Mouse (Mus musculus): ENCODE measurements around the gene Ubr7.

Gene Ubr7

DNA sequence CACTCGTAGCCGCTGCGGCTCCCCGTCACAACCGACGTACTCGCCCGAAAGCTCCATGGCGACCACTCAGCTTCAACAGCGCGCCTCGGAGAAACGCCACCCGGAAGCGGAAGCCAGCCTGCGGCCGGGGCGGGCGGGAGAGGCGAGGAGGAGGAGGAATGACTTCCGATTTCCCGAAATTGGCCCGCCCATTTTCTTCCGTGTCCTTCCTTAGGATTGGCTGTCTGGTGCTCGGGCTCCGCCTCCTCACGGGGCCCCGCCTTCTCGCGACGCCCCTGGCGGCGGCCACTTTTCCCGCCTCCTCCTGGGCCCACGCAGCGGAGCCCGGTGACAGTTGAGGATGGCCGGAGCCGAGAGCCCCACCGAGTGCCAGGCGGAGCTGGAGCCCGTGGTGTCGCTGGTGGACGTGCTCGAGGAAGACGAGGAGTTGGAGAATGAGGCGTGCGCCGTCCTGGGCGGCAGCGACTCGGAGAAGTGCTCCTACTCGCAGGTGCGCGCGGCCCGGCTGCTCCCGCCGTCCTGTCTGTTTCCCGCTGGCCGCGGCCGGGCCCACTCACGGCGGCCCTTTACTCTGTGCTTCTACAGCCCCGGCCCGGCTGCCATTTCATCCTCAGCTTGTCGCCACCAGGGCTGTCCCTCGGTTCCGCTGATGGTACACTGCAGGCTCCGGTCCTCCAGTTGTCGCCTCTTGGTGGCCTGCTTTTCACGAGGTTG is at the start of gene Ubr7, which contains the start of the genes Gm28051 and Gon7:
Gene Ubr7, plus strand, starts transcription at position 279 of the 714 bp plus-strand sequence.
Gene Gm28051, minus strand, starts transcription at position 77 of the 714 bp plus-strand sequence.
Gene Gon7, minus strand, starts transcription at position 115 of the 714 bp plus-strand sequence.
- DNase-seq (ENCODE audit: inconsistent ontology term), result peak; percentile 99

DNA sequence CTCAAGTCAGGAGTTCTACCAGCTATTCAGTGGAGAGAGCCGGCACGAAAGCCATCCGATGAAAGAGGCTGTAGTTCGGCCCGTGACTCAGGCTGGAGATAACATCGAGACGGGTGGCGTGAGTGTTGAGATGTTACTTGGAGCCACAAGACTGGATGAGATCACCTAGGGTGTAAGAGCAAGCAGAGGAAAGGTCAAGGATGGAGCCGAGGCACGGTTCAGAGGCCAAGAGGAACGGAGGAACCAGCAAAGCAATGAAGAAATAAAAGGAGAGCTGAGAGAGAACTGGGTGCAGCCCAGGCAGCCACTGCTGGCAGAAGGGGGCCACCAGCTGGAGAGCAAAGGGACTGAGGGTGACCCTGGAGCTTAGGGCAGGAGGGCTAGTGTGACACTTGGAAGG is 49.5 kb upstream of the Ubr7 start:
- DNase-seq (ENCODE audit: inconsistent ontology term), result no peak

DNA sequence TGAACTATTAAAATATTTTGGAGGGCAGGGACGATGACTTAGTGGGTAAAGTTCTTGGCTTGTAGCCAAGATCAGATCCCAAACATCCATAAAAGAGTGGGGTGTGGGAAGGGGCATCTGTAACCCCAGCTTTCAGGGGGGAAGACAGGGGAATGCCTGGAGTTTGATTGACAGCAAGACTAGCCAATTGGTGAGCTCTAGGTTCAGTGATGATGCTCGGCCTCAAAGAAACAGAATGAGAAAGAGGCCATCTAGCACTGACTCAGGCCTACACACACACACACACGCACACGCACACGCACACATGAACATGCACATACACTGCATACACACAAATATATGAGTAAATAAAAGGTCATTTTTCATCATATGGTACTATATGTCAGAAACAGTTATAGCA is 47.9 kb upstream of the Ubr7 start:
- DNase-seq (ENCODE audit: inconsistent ontology term), result no peak

DNA sequence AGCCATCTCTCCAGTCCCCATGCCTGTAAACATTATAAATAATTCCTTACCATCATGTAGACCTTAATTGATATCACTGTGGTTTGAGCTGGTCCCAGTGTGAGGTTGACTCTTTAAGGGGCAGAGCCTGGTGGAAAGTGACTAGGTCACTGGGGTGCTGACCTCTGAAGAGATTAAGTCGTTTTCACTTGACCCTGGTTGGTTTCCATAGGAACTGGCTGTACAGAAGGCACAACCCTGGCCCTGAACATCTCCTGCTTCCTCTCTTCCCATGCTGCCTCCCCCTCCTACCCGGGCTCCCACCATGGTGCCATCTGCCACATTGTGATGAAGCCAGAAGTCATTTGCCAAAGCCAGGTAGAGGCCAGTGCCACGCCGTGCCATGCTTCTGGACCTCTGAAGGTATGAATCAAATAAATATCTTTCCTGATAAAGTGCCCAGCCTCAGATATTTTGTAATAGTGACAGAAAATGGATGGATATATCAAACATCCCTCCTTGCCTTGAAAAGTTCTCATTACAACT is 46.9 kb upstream of the Ubr7 start:
- DNase-seq (ENCODE audit: inconsistent ontology term), result no peak

DNA sequence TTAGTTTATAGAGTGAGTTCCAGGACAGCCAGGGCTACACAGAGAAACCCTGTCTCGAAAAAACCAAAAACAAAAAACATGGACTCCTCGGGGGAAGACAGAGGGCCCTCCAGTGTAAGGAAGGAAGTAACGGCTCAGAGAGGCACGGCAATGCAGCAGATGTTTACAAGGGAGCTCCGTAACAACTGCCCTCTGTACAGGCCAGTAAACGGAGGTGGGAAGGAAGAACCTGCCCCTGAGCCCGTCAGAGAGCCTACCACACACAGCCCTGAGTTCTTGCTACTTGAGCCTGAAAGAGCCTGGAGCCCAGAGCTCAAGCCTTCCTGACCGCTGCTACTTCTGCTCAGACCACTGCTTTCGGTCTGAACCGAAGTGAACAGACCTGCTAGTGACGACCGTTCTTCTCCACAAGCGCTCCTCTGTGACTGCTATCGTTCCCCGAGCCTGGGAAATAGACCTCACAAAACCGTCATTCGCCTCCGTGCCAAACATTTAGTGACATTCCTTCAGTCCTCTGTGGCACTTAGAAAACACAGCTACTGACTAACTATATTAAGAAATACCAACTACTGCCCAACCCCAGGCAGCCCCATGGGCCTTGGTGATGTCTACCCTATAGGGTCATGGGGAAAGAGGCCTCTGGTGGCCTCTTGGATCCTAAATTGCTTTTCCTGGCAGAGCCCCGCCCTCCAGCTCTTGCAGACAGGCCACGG is 44.5 kb upstream of the Ubr7 start:
- DNase-seq (ENCODE audit: inconsistent ontology term), result no peak

DNA sequence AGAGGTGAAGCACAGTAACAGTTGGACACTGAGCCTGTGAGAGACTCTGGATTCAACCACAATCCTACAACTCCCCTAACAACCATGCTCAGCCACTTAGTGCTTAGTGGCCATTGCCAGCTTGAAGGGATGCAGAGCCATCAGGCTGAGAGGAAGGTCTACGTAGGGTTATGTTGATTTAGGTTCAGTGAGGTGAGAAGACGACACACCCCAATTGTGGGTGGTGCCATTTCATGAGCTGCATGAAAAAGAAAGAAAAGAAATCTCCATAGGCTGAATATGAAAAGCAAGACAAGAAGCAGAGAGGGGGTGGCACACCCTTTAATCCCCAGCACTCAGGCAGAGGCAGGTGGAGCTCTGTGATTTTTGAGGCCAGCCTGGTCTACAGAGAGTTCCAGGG is 43.7 kb upstream of the Ubr7 start:
- no peak for DNase-seq (ENCODE audit: inconsistent ontology term)

DNA sequence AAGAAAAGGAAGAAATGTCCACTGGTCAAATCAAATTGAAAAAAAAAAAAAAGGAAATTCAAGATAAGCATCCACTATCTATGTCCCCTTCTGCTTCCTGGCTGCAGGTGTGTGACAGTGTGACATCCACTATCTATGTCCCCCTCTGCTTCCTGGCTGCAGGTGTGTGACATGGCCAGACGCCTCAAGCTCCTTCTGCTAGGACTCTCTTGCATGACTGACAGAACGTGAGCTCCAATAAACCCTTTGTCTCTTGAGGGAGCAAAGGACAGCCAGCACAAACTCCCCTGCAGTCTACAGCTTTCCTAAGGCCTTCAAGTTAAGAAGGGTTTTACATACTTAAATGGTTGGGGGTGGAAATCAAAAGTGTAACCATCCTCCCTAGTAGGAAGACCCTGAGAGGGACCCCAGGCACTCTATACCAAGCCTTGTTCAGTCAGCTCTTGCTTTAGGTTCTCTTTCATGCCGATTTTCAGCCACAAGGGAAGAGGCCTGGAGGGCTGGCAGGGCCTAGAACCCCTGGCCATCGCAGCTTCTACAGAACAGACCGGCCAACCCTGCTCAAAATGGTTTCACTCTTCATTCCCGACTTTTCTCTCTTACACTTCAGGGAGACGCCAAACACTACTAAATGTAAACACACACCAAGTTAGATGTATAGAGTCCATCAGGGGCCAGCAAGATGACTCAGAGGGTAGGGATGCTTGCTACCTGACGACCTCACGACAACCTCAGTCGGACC is 42.9 kb upstream of the Ubr7 start:
- no peak for DNase-seq (ENCODE audit: inconsistent ontology term)

DNA sequence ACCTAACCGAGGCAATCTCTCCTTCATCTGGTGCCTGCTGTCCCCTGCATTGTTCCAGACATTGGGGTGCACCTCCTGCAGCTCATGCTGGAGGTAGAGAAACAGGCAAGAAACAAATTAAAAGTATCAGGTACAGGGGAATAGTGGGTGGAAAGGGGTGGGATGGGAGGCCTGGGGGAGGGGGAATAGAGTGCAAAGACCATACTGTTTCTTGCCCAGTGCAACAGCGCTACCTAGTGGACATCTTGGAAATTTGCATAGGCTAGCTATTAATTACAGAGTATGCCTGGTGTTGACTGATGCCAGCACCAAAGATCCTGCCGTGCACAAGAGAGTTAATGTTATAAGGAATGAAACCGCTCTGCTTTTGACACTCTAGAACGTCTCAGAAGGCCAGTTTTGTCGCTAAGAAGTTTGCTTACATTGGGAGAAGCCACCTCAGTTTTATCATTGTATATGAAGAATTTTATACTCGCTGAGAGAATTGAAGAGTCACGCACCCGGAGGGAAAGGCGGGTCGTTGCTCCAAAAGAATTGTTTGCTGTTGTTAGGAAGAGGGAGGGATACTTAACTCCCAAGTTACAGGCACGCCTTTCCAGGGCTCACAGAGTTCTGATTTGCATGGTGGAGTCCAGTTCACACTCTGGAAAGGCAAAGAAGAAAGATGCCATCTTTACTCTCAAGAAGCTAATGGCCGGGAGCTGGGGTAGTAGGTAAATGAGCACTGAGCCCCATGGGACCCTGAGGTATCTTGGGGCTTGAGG is 38.0 kb upstream of the Ubr7 start:
- peak; percentile 45 for DNase-seq (ENCODE audit: inconsistent ontology term)

DNA sequence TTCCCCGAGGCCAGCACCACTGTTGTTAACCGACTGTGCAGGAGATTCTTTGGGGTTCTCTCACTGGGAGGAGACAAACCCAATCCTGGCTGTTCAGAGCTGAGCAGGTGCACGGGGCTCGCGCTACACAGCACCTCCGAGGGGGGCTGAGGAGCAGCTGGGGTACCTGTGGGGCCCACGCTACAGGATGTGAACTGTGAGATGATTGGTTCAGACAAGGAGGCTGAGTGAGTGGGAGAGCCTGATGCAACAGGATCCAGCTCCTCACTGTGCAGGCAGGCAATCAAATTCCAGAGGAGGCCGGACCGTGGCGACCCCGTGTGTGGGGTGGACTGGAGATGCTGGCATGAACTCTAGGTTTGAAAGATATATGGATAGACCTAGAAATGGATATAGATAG is 35.3 kb upstream of the Ubr7 start:
- no peak for DNase-seq (ENCODE audit: inconsistent ontology term)

DNA sequence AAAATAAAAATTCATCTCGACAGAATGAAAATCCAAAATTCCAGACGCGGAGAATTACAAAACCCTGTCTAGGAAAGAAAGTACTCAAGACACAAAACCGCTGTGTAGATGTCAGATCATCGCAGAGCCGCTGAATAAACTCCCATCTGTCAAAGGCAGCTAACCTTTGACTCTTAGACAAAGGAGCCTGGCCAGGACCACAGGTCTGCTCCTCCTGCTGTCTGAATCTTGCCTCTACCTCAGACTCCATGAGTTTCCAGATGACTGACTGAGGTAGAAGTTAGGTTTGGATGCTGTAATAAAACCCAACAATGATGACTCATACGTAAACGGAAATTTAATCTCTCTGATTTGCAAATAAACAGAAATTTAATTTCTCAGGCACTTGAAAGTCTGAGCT is 34.8 kb upstream of the Ubr7 start:
- DNase-seq (ENCODE audit: inconsistent ontology term), result no peak

DNA sequence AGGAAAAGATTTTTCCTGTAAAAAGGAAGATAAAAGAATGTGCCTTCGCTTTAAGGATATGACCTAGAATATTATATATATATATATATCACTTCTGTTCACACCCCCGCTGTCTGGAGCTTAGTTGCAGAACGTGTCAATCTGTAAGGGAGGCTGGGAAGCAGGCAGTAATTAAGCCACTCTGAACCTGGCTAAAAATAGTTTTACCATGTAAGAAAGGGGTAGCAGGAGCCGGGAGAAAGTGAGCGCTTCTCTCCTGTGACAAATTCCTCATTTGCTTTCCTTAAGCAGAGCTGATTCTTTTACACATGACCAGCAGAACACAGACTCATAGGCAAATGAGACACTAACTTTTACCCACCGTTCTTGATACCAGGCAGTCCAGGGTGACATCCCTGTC is 33.9 kb upstream of the Ubr7 start:
- no peak for DNase-seq (ENCODE audit: inconsistent ontology term)

DNA sequence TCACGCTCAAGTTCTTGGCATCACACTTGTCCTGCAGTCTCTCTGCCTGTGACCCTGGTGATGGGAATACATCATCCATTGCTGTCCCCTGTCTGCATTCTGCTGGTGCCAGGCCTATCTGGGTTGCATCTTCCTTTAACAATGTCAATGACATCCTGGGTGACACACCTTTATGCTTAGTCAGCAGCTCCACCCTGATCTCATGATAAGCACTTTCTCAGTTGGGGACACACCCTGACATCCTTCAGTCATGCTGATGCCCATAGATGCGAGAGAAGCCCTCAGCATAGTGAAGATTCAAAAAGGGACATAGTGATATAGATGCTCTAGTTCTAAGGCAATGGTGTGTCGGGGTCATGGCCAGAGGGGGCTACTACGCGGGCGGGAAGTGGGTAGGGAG is 32.6 kb upstream of the Ubr7 start:
- no peak for DNase-seq (ENCODE audit: inconsistent ontology term)

DNA sequence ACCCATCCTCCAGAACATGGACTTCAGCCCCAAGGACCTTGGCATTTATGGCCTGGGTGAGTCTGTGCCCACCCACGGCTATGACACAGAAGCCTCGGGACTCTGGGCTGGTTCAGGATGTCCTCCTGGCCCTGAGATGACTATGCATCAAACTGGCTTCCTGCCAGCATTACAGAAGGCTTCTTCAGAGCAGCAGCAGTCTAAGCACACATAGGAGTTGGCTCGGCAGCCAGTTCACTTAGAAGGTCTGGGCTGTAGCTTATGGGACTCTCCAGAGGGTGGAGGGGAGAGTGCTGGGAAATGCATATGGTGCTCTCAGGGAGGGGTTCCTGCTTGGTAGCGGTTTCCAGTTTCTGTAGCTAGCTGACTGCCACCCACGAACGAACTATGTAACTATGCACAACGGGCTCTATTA is 32.0 kb upstream of the Ubr7 start:
- no peak for DNase-seq (ENCODE audit: inconsistent ontology term)

DNA sequence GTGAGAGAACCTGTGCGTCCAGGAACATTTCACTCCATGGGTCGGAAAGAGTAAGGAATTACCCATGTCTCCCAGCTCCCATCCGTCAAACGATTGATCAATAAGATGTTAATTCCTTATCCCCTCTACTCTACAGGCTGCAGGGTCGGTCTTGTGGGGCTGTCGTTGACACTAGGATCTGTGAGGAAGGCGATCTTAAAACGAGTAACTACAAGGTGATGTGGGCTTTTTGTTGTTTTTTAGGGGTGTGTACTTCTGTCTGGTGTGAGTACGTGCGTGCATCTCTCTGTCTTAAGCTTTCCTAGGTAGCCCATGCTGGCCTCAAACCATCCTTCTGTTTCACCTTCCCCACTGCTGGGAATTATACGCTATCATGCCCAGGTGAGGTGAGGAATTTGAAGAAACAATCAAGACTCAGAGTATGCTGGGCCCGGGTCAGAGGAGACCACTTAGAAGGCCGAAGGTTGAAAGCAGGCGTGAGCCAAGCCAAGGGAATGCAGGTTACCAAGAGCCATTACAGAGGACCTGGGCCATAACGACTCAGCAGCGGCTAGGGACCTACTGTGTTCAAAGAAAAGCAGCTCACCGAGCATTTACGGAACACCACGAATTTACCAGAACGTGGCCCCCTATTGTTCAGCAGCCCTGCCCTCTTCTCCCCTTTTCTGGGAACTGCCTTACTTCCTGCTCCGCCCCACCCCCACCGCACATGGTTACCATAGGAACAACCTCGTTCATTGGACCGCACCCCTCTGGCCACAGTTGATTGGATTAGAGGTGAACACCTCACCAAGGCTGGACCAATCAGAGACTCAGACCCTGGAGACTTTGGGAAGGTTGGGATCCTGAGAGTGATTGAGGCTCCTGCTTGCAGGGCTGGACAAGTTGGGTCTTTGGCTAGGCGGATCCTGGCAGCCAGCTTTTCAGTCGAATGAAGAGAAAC is 27.6 kb upstream of the Ubr7 start:
- DNase-seq (ENCODE audit: inconsistent ontology term), result peak; percentile 91

DNA sequence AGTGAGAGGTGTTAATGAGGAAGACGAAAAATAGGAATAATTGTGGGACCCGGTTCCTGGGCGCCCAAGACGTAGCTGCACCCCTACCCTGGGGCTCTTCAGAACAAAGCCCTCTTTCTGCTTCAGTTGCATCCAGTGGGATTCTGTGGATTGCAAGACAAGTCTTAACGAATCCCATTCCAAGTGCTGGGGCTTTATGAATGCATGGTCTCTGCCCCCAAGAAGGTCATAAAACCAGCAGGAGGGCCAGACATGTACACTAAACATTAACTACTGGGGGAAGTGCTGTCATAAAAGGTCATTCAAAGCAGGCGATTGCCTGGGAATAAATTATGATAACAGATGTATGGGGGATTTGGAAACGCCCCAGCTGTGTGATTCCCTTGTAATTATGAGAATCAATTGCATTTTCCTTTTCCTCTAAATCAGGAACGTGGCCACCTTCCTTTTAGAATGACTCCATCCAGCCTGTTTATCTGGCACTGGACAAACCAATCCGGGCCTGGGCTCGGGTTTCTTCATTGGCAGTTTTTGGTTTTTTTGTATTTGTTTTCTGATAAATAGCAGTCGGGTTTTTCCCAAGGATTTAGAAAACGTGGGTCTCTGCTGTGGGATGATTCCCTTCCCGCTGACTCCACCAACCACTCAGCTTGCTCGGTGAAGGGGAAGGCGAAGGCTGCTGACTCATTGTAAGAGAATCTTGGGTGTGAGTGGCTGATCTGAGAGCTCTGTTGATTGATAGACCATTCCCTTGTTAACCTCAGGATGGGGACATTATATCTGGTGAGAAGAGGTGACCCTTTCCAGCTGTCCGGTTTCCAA is 26.8 kb upstream of the Ubr7 start:
- peak; percentile 87 for DNase-seq (ENCODE audit: inconsistent ontology term)

DNA sequence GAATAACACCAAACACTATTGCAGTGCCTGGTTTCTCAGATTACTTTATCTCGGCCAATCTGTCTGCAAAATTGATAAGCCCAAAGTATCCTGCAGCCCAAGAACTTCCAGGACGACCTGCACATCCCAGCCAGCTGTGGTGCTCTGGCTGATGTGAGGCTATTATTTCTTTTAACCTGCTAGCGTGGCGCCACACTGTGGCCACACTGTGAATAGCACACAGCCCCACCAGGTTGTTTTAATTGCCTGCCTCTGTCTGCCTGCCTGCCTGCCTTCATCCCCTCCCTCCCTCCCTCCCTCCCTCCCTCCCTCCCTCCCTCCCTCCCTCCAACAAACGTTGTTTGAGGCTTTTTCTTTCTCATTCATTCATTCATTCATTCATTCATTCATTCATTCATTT is 24.4 kb upstream of the Ubr7 start:
- DNase-seq (ENCODE audit: inconsistent ontology term), result peak; percentile 27

DNA sequence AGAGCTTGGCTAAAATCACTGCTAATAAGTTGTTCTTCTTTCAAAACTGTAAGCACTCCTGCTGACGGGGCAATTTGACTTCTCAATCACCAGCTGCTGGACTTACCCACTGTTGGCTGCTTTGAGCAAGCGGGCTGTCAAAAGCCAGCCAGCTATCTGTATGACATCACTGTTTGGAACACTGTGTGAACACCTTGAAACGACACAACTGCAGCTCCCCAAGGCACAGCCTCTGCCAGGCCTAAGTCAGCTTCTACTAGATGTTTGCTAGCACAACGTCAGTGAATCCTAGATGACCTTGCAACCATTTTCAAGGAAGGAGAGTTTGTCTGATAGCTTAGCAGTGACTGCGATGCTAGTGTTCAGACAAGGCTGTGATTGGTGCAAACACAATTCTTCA is 18.7 kb upstream of the Ubr7 start:
- no peak for DNase-seq (ENCODE audit: inconsistent ontology term)

DNA sequence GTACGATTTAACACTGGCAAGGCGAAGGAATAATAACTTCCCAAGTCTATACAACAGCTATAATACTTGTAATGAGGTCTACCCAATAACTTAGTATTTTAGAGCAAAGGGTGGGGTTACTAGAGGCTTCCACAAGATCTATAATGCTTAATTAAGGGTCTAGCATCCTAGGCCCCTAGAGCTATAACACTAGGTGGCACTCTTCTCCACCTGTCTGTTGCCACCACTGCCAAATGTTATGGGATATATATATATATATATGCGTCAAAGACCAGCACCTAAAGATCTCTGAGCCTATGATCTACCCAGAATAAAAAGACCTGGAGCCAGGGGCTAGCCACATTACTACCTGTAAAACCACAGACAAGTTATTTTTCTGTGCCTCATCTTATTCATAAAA is 17.5 kb upstream of the Ubr7 start:
- DNase-seq (ENCODE audit: inconsistent ontology term), result no peak

DNA sequence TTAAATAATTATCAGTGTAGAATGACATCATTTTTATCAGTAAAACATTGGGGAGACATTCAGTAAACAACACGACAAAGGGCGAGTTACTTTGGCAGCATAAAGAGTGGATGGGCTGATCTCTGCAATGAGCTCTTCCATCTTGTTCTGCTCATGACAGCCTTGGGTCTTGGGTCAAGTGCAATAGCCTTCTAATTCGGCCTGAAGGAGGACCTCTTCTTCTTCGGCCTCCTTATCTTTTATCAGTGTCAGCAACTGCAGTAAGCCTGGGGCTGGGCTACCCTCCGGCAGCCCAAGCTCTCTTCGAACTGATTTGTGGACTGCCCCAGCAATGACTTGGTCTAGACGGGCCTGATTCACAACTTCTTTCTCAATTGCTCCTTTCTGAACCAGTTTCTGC is 15.7 kb upstream of the Ubr7 start:
- no peak for DNase-seq (ENCODE audit: inconsistent ontology term)
